Mouse (Mus musculus) frontal cortex, adult (tissue): ENCODE data around the gene Aanat.
A peak's percentile ranks its signal among the peaks of the same experiment; 100 is the strongest.

Source experiments
- ATAC-seq: cut with Nextera tagmentation; 2 replicates; pipeline ENCODE4 v1.9.2; 2017; ENCODE audit warnings: mild to moderate bottlenecking, moderate library complexity, mixed read lengths; ENCODE audit not compliant: low TSS enrichment

Aanat gene

GRCm38 (mm10) chr11:116586310-116586709, at the start of gene Aanat:
Gene Aanat, plus strand, starts transcription at chr11:116586432.
- ATAC-seq: no peak

GRCm38 (mm10) chr11:116536685-116537084, 49.5 kb upstream of the Aanat start:
- no peak for ATAC-seq

GRCm38 (mm10) chr11:116537388-116537787, 48.8 kb upstream of the Aanat start:
- no peak for ATAC-seq

- ATAC-seq: no peak
These were observed 48.0 kb upstream of the Aanat start for GRCm38 (mm10) chr11:116538142-116538735.

DNA sequence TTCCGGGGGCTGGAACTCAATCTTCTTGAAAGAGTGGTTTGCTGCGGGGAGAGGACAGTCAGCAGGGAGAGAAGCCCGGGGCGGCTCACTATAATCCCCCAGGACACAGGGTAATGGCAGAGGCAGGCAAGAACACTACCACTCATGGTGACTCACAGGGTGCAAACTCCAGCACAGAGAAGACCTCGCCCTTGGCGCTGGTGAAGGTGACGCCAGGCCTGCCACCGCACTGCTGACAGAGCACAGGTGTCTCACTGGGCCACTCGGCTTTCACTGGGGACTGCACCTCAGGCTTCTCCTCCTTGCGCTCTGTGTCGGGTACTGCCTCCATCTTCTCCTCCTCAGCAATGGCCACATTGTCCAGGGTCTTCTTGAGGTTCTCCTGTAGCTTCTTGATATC, 45.0 kb upstream of the Aanat start:
- no peak for ATAC-seq

- ATAC-seq: peak; percentile 60; the same call in 1 of the 2 replicates
These were observed 43.1 kb upstream of the Aanat start for GRCm38 (mm10) chr11:116543110-116543509.

DNA sequence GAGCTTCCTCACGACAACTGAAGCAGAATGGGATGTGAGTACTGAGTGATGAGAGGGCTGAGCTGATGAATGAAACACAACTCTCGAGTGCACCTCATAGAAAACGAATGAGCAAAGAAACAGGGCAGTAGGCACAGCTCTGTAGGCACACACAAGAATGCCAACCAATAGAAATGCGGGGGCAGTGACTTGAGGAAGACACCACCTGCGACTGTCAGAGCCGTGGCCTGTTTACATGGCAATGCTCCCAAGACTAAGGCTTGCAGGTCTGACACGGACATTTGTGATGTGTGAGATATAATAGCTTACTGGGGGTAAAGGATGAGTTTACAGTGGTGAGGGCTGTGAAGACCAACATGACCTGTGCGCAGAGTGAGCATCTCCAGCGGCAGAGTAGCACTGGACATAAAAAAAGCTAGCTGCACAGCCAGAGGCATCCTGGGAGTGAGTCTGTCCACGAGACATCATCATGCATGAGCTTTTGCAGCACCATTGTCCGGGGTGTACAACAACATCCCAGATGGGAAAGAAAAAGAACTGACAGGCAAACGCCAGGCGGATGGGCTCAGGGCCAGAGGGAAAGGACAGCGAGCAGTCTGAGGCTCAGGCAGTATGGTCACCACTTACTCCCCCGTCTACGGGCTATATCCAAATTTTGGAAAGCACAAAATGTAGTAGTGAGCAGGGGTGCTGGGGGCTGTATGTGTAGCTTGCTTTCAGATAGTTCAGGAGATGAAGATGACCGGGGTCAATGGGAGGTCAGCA, 38.8 kb upstream of the Aanat start:
- ATAC-seq: no peak

GRCm38 (mm10) chr11:116548780-116549179, 37.5 kb upstream of the Aanat start:
- ATAC-seq: no peak

DNA sequence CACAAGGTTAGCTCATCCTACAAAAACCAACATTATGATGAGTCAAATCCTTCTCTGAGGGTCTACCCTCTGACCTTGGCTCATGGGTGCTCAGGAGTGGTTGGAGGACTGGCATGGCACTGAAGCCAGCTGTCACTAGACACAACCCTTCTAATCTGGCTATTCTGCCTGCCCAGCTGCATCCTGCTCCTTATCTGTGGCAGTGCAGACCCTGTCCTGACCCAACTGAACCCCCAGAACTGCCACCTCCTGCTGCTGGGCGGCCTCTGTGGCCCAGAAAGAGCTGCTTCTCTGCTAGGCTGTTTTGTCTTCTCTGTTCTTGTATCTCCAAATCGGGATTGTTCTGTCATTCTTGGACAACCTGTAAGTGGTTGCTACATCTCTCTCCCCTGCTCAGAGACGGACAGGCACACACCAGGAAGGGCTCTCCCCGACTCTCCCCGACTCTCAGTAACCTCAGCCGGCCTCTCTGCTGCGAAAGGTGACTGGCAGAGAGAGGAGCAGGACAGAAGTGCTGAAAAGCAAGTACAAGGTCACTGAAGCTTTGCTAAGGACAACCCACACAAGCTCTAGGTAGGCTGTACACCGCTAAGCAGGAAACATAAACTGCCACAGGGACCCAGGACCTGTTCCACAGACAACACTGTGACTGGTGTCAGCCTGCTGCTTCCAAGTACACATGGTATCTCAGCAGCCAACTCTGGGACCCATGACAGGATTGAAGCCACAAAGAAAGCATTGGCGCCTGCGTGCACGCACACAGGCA, 36.8 kb upstream of the Aanat start:
- ATAC-seq: no peak

GRCm38 (mm10) chr11:116550748-116551147, 35.5 kb upstream of the Aanat start:
- ATAC-seq: no peak

- ATAC-seq: peak; percentile 72; the same call in 1 of the 2 replicates
These were observed 34.0 kb upstream of the Aanat start for GRCm38 (mm10) chr11:116552194-116552593.

- ATAC-seq: no peak
These were observed 31.9 kb upstream of the Aanat start for GRCm38 (mm10) chr11:116554171-116554878.

GRCm38 (mm10) chr11:116555572-116555971, 30.7 kb upstream of the Aanat start:
- no peak for ATAC-seq

DNA sequence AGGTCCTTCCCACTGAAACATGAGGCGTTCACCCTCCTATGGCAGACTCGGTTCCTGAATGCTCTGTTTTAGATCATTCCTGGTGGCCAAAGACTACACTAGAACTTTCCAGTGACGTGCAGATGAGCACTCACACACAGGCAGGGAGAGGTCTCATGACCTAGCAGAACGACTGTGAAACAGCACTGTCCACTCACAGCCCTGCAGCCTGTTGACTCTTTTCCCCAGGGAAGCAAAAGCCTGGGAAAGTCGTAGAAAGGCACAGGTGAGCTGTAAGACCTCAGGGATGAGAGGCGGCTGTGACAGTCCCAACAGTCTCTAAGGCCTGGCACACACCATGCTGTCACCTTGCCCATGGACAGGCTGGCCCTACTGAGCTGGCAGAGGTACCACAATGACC, 29.9 kb upstream of the Aanat start:
- no peak for ATAC-seq

- ATAC-seq: no peak
These were observed 20.8 kb upstream of the Aanat start for GRCm38 (mm10) chr11:116565283-116566041.

GRCm38 (mm10) chr11:116567531-116567930, 18.7 kb upstream of the Aanat start:
- ATAC-seq: 0 out of 2 replicates have a peak, but pooled peaks have one; percentile 18

- no peak for ATAC-seq
These were observed 15.4 kb upstream of the Aanat start for GRCm38 (mm10) chr11:116570821-116571220.

DNA sequence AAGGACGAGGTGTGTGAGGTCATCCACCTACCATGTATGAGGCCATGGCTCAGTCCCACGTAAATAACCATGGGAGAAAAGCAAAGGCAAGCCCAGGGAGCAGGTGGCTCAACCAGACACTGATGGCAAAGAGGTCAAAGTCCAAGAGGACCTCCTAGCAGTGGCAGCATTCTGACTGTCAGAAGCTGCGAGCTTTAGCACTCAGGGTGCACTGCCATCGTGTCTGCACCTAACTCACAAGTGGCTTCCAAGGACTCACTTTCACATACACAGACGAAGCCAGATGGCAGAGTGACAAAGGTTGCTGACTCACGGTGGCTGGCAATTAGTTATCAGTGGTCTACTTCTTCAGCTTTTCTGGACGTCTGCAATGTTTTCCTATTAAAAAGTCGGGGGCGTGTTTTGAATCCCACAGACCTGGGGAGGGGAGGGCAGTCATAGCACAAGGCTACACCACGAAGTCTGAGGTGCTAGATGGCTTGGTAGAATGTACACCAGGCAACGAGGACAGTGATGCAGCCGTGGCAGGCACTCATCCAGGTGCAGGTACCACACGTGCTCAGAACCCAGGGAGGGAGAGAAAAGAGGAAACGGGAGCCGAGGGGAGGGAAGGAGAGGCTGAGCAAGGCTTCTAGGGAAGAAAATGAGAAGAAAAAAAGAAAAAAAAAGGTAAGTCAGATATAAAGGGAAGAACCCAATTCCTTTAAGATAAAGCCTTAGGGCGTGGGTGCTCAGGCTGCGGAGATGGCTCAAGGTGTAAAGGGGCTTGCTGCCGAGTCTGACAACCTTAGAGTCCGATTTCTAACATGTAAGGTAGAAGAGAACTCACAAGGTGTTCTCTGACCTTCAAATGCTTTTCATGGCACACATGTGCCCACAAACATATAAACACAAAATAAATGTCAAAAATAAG, 14.2 kb upstream of the Aanat start:
- no peak for ATAC-seq

DNA sequence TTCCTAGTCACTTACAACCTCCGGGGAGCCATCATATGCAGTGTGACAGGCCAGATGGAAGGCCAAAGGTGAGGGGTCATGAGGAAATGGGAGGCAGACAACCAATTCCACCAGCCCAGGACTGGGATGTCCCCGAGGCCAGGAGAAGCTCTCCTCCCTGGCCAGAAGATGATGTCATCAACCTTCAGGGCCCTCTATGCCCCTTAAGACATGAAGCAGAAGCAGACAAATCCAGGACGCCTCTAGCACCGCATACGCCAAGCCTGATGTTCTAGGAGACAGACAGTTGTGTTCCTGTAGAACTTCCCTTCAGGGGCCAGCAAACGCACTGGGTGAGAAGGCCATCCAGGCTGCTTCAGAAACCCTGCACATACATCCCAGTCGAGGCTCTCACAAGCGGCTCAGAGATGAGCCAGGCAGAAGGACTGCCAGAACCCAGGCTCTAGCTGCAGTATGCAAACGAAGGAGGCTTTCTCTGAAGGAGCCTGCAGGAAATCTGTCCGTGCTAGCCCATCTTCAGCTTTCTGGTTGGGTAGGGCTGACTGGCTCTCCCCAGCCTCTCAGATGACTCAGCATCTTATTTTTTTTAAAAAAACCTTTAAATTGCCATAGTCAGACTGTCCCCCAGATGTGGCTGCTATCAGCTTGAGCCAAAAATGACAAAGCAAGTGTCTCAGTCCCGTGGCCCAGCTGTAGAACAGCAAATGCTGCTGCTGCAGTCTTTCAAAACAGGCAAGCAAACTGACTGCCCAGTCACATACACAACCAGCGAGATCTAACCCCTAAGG, 13.3 kb upstream of the Aanat start:
- ATAC-seq: peak; percentile 86
